Mouse (Mus musculus) MEL (cell line): ENCODE results near the gene Pex14. TPM values are rescaled to one million over a fixed set of nuclear protein-coding genes. Genes with fewer than 3 reads are reported as not detected.

ENCODE experiments used
- DNase-seq: peaks from one replicate; pipeline ENCODE4 v3.0.0; 2011; ENCODE audit warnings: low read depth, low spot score
- H3K27ac ChIP-seq: 2 replicates; pipeline ENCODE4 v1.5.1; 2012; ENCODE audit warnings: low read depth, mild to moderate bottlenecking, control low read depth, low read length, moderate library complexity; ENCODE audit not compliant: control insufficient read depth
- H3K27me3 ChIP-seq, 2 experiments: fragments of 150-350 bp in 1 of 2; sonication (generic) in 1 of 2; 2 replicates each; pipeline ENCODE4 v1.6.1; 2012; ENCODE audit warnings: low read length in 2 of 2, mild to moderate bottlenecking in 2 of 2, improper control_type of control experiment in 1 of 2, moderate library complexity in 1 of 2; ENCODE audit not compliant: insufficient read depth in 2 of 2, control insufficient read depth in 1 of 2
- H3K36me3 ChIP-seq, 2 experiments: 2 replicates each; pipeline ENCODE4 v1.6.1; 2012 to 2014; ENCODE audit warnings: low read length in 2 of 2, improper control_type of control experiment in 1 of 2, inconsistent platforms in 1 of 2, mild to moderate bottlenecking in 1 of 2; ENCODE audit not compliant: insufficient read depth in 2 of 2, control insufficient read depth in 1 of 2
- H3K4me1 ChIP-seq, 2 experiments: fragments of 150-350 bp in 1 of 2; sonication (generic) in 1 of 2; 2 replicates each; pipeline ENCODE4 v1.6.1; 2012; ENCODE audit warnings: low read length in 2 of 2, improper control_type of control experiment in 1 of 2, mild to moderate bottlenecking in 1 of 2; ENCODE audit not compliant: insufficient read depth in 2 of 2, control insufficient read depth in 1 of 2
- H3K4me3 ChIP-seq, 2 experiments: fragments of 150-350 bp in 1 of 2; sonication (generic) in 1 of 2; 2 replicates each; pipeline ENCODE4 v1.5.1; 2012; ENCODE audit warnings: low read depth in 2 of 2, low read length in 2 of 2, mild to moderate bottlenecking in 2 of 2, moderate library complexity in 2 of 2, control low read depth in 1 of 2, improper control_type of control experiment in 1 of 2; ENCODE audit not compliant: control insufficient read depth in 1 of 2, insufficient read depth in 1 of 2
- H3K79me2 ChIP-seq: 2 replicates; pipeline ENCODE4 v1.6.1; 2012; ENCODE audit warnings: mild to moderate bottlenecking, low read length, moderate library complexity; ENCODE audit not compliant: control insufficient read depth, poor library complexity, insufficient read depth
- H3K9ac ChIP-seq: 2 replicates; pipeline ENCODE4 v1.6.1; 2012; ENCODE audit warnings: low read depth, mild to moderate bottlenecking, control low read depth, low read length, moderate library complexity; ENCODE audit not compliant: control insufficient read depth, poor library complexity, severe bottlenecking
- H3K9me3 ChIP-seq: fragments of 150-350 bp; sonication (generic); replicated peaks from 2 replicates; pipeline ENCODE4 v1.6.1; 2012; ENCODE audit warnings: mild to moderate bottlenecking, low read length, improper control_type of control experiment, moderate library complexity; ENCODE audit not compliant: insufficient read depth
- CHD1 ChIP-seq: IDR thresholded peaks from 2 replicates; pipeline ENCODE4 v1.6.1; 2012; ENCODE audit warnings: low read depth, mild to moderate bottlenecking, inconsistent platforms, low read length, improper control_type of control experiment
- CHD2 ChIP-seq: IDR thresholded peaks from 2 replicates; pipeline ENCODE4 v1.6.1; 2011; ENCODE audit warnings: low read length, improper control_type of control experiment
- CTCF ChIP-seq, 3 experiments: IDR thresholded peaks in 2 of 3; conservative IDR thresholded peaks in 1 of 3; 2 replicates each; pipeline ENCODE4 v1.5.1; 2011 to 2012; ENCODE audit warnings: low read length in 3 of 3, low read depth in 2 of 3, mild to moderate bottlenecking in 2 of 3, improper control_type of control experiment in 1 of 3, inconsistent platforms in 1 of 3, mixed read lengths in 1 of 3, moderate library complexity in 1 of 3; ENCODE audit not compliant: control insufficient read depth in 1 of 3, insufficient read depth in 1 of 3, poor library complexity in 1 of 3, severe bottlenecking in 1 of 3
- E2F4 ChIP-seq: IDR thresholded peaks from 2 replicates; pipeline ENCODE4 v1.6.1; 2011; ENCODE audit warnings: low read depth, low read length, improper control_type of control experiment, borderline replicate concordance
- GABPA ChIP-seq: IDR thresholded peaks from 2 replicates; pipeline ENCODE4 v1.6.1; 2012; ENCODE audit warnings: low read depth, mild to moderate bottlenecking, inconsistent platforms, low read length, improper control_type of control experiment, moderate library complexity
- JUND ChIP-seq: IDR thresholded peaks from 2 replicates; pipeline ENCODE4 v1.6.1; 2011; ENCODE audit warnings: low read depth, mild to moderate bottlenecking, improper control_type of control experiment, low read length
- KAT2A ChIP-seq: conservative IDR thresholded peaks from 2 replicates; pipeline ENCODE4 v1.6.1; 2012; ENCODE audit warnings: low read depth, low read length, improper control_type of control experiment, inconsistent platforms
- MAZ ChIP-seq: IDR thresholded peaks from 2 replicates; pipeline ENCODE4 v1.6.1; 2012; ENCODE audit warnings: low read depth, mild to moderate bottlenecking, inconsistent platforms, low read length, improper control_type of control experiment
- MEF2A ChIP-seq: IDR thresholded peaks from 2 replicates; pipeline ENCODE4 v1.6.1; 2014; ENCODE audit warnings: low read depth, mild to moderate bottlenecking, inconsistent platforms, low read length, improper control_type of control experiment; ENCODE audit not compliant: poor library complexity, insufficient replicate concordance, severe bottlenecking; ENCODE audit errors: extremely low read depth
- MXI1 ChIP-seq: IDR thresholded peaks from 2 replicates; pipeline ENCODE4 v1.6.1; 2011; ENCODE audit warnings: mild to moderate bottlenecking, low read depth, low read length, improper control_type of control experiment
- MYB ChIP-seq: IDR thresholded peaks from 2 replicates; pipeline ENCODE4 v1.6.1; 2011; ENCODE audit warnings: mild to moderate bottlenecking, low read depth, low read length, improper control_type of control experiment
- MYC ChIP-seq: IDR thresholded peaks from 2 replicates; pipeline ENCODE4 v1.6.1; 2011; ENCODE audit warnings: low read depth, mild to moderate bottlenecking, low read length, improper control_type of control experiment, moderate library complexity
- NELFE ChIP-seq: IDR thresholded peaks from 2 replicates; pipeline ENCODE4 v1.6.1; 2011; ENCODE audit warnings: low read depth, low read length, improper control_type of control experiment
- NRF1 ChIP-seq: IDR thresholded peaks from 2 replicates; pipeline ENCODE4 v1.6.1; 2014; ENCODE audit warnings: low read depth, mild to moderate bottlenecking, inconsistent platforms, low read length, improper control_type of control experiment, moderate library complexity; ENCODE audit not compliant: poor library complexity, insufficient read depth, severe bottlenecking
- POLR2A ChIP-seq, 2 experiments: IDR thresholded peaks; 2 replicates each; pipeline ENCODE4 v1.6.1; 2011 to 2012; ENCODE audit warnings: low read length in 2 of 2, mild to moderate bottlenecking in 2 of 2, control low read depth in 1 of 2, improper control_type of control experiment in 1 of 2, low read depth in 1 of 2, moderate library complexity in 1 of 2; ENCODE audit not compliant: control insufficient read depth in 1 of 2, insufficient read depth in 1 of 2, poor library complexity in 1 of 2
- POLR2AphosphoS2 ChIP-seq: IDR thresholded peaks from 2 replicates; pipeline ENCODE4 v1.6.1; 2011; ENCODE audit warnings: low read length, improper control_type of control experiment
- POLR2AphosphoS5 ChIP-seq: IDR thresholded peaks from 2 replicates; pipeline ENCODE4 v1.6.1; 2012; ENCODE audit warnings: low read depth, borderline replicate concordance, mild to moderate bottlenecking, inconsistent platforms, low read length, moderate library complexity, mixed read lengths
- SIN3A ChIP-seq: IDR thresholded peaks from 2 replicates; pipeline ENCODE4 v1.6.1; 2012; ENCODE audit warnings: low read length, improper control_type of control experiment, inconsistent platforms
- SMC3 ChIP-seq: IDR thresholded peaks from 2 replicates; pipeline ENCODE4 v1.6.1; 2011; ENCODE audit warnings: low read depth, low read length, improper control_type of control experiment
- TBP ChIP-seq: IDR thresholded peaks from 2 replicates; pipeline ENCODE4 v1.8.0; 2011; ENCODE audit warnings: low read depth, low read length, improper control_type of control experiment
- TCF12 ChIP-seq: IDR thresholded peaks from 2 replicates; pipeline ENCODE4 v1.6.1; 2014; ENCODE audit warnings: low read depth, mild to moderate bottlenecking, inconsistent platforms, low read length, improper control_type of control experiment, moderate library complexity
- UBTF ChIP-seq: IDR thresholded peaks from 2 replicates; pipeline ENCODE4 v1.6.1; 2012; ENCODE audit warnings: low read depth, mild to moderate bottlenecking, inconsistent platforms, low read length, improper control_type of control experiment, moderate library complexity, borderline replicate concordance; ENCODE audit not compliant: insufficient read depth
- USF2 ChIP-seq, 2 experiments: IDR thresholded peaks; 2 replicates each; pipeline ENCODE4 v1.6.1; 2011 to 2012; ENCODE audit warnings: improper control_type of control experiment in 2 of 2, low read length in 2 of 2, borderline replicate concordance in 1 of 2, inconsistent platforms in 1 of 2, low read depth in 1 of 2, mild to moderate bottlenecking in 1 of 2; ENCODE audit not compliant: insufficient read depth in 1 of 2
- ZMIZ1 ChIP-seq: IDR thresholded peaks from 2 replicates; pipeline ENCODE4 v1.6.1; 2012; ENCODE audit warnings: low read depth, mild to moderate bottlenecking, inconsistent platforms, low read length, improper control_type of control experiment, moderate library complexity
- ZNF384 ChIP-seq: IDR thresholded peaks from 2 replicates; pipeline ENCODE4 v1.6.1; 2012; ENCODE audit warnings: low read depth, mild to moderate bottlenecking, inconsistent platforms, low read length, improper control_type of control experiment
- polyA plus RNA-seq, 2 experiments: library from polyadenylated mRNA; stranded (reverse) in 1 of 2; unstranded in 1 of 2; fragments of >175 nt in 1 of 2; fragments of >200 nt in 1 of 2; gene quantifications; 2 replicates each; pipeline versions ENCODE4 v1.2.1 to v1.2.4; 2012; ENCODE audit warnings: low replicate concordance in 2 of 2, low read depth in 1 of 2; ENCODE audit not compliant: insufficient read length in 2 of 2, insufficient read depth in 1 of 2, missing spikeins in 1 of 2
- total RNA-seq: library from RNA; depleted of rRNA; stranded (reverse); fragments of 300-350 nt; gene quantifications from 2 replicates; pipeline ENCODE4 v1.2.3, GENCODE M21; 2012

Pex14 gene
- total and polyA plus RNA-seq, 3 experiments, result 38.3 to 49.2 TPM; not detected in 1

DNA sequence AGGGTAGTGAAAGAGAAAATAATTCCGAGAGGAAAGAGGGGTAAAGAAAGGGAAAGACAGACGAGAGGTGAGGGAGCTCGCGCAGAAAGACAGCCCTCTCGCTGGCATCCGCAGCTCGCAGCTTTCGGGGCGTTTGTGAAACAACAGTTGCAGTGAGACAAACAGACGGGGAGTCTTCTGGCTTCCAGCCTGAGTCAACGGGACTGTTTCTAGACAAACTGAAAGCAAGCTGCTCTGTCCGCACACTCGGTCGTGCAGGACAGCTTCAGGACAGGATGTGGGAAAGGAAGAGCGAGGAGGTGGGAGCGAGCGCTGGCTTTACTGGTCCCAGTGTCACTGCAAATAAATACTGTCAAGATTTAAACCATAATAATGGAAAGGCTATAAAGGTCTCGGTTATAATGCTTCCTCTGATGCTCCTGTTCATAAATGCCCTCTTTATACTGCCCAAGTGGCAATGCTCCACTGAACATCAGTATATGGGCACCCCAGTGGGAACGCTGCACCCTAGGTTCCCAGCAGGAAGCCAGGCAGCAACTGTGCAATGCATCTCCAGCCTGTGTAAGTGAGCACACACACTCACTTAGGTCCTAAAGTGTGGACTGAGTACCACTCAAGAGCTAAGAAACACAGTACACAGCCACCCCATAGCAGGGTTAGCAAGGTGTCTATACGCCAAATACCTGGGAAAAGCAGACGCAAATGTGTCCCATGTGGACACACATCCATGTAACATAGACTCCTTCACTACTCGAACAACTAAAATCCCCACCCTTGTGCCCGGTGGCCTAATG lies 35.4 kb downstream of the Pex14 start:
- no peak overlapping the region for H3K9ac ChIP-seq
- H3K36me3 ChIP-seq, result no peaks in the 10 kb centered on the region; a peak in 1 of 4 replicates
- no peaks in the 10 kb centered on the region for H3K4me1 ChIP-seq
- no peak overlapping the region for H3K27ac ChIP-seq
- TF ChIP-seq CTCF (IDR thresholded peaks at IDR 0.05 in 2 of 3, conservative IDR thresholded peaks at IDR 0.05 in 1 of 3; ENCODE audit: control insufficient read depth in 1 of 3, insufficient read depth in 1 of 3, low read depth in 2 of 3, low read length in 3 of 3, poor library complexity in 1 of 3, severe bottlenecking in 1 of 3), result no peak
- no peak for TF ChIP-seq POLR2AphosphoS5
- no peak for TF ChIP-seq UBTF
- no peak for TF ChIP-seq MYC
- no peak for TF ChIP-seq GABPA
- TF ChIP-seq KAT2A, result no peak
- TF ChIP-seq ZMIZ1, result no peak
- no peak for TF ChIP-seq CHD1
- TF ChIP-seq ZNF384, result no peak
- DNase-seq, result no peak
- no peaks in the 10 kb centered on the region for H3K27me3 ChIP-seq
- no peaks in the 10 kb centered on the region for H3K79me2 ChIP-seq
- H3K4me3 ChIP-seq, result no peak overlapping the region
- no peaks in the 10 kb centered on the region for H3K9me3 ChIP-seq

DNA sequence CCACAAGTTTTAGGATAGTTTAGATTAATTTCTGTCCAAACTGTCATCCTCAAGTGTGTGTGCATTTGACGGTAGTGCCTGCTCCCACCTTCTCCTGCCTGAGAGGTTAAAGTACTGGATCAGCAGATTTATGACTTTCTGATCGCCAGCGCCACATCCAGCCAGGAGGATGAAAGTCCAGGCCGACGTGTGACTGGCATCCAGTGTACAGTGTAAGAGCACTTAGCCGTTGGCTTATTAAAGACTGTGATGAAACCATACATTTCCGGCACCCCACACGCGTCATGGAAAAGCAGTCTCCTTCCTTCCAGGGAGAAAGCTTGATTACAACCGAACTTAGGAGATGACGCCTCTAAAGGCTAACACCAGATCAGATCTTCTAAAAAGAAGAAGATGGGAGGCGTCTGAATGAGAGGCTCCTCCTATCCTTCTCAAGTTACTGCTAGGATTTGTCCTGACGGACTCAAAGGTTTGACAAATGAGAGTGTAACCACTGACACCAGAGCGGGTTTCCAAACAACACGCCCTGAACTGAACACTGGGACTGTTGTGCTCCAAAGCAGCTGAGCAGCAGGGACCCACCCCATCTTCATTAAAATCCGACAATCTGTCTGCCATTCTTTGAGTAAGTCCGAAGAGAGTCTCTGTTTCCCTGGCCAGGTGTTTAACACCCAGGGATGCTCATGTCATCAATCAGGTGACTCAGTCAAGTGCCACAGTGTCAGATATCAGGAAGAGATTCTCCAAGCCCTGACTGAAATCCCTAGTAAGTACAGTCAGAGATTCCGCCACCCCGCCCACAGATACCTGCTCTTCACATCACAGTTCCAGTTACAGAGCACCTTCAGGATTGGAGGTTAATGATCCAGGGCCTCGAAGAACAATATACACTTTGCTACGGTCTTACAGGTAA lies 37.0 kb downstream of the Pex14 start:
- Histone ChIP-seq H3K79me2 (no peaks in the 10 kb centered on the region), H3K27ac (no peak overlapping the region), H3K4me3 (no peak overlapping the region), H3K27me3 (no peaks in the 10 kb centered on the region), H3K9me3 (no peaks in the 10 kb centered on the region), H3K36me3 (no peaks in the 10 kb centered on the region), H3K9ac (no peak overlapping the region), H3K4me1 (no peaks in the 10 kb centered on the region)
- TF ChIP-seq NRF1, result no peak
- no peak for TF ChIP-seq MAZ
- no peak for TF ChIP-seq CHD2
- no peak for TF ChIP-seq SIN3A
- no peak for TF ChIP-seq USF2 (IDR thresholded peaks at IDR 0.05; ENCODE audit: borderline replicate concordance in 1 of 2, insufficient read depth in 1 of 2, low read depth in 1 of 2, low read length in 2 of 2)
- TF ChIP-seq TBP, result no peak
- no peak for TF ChIP-seq CHD1
- no peak for TF ChIP-seq TCF12
- TF ChIP-seq E2F4, result no peak
- no peak for TF ChIP-seq POLR2AphosphoS5
- no peak for TF ChIP-seq MXI1
- TF ChIP-seq POLR2AphosphoS2, result no peak
- no peak for TF ChIP-seq NELFE
- no peak for TF ChIP-seq JUND
- TF ChIP-seq SMC3, result no peak
- no peak for TF ChIP-seq MYB
- TF ChIP-seq POLR2A (IDR thresholded peaks at IDR 0.05; ENCODE audit: control insufficient read depth in 1 of 2, insufficient read depth in 1 of 2, low read depth in 1 of 2, low read length in 2 of 2, poor library complexity in 1 of 2), result no peak
- no peak for TF ChIP-seq MYC
- no peak for TF ChIP-seq MEF2A
- DNase-seq, result no peak
